Mouse (Mus musculus) MEL (cell line): ENCODE data around the gene Gm10061. TPM values are rescaled to one million over a fixed set of nuclear protein-coding genes. Genes with fewer than 3 reads are reported as not detected.

ENCODE experiments used
- DNase-seq: peaks from one replicate; pipeline ENCODE4 v3.0.0; 2011; ENCODE audit warnings: low read depth, low spot score
- H3K27ac ChIP-seq: 2 replicates; pipeline ENCODE4 v1.5.1; 2012; ENCODE audit warnings: low read depth, mild to moderate bottlenecking, control low read depth, low read length, moderate library complexity; ENCODE audit not compliant: control insufficient read depth
- H3K27me3 ChIP-seq, 2 experiments: fragments of 150-350 bp in 1 of 2; sonication (generic) in 1 of 2; 2 replicates each; pipeline ENCODE4 v1.6.1; 2012; ENCODE audit warnings: low read length in 2 of 2, mild to moderate bottlenecking in 2 of 2, improper control_type of control experiment in 1 of 2, moderate library complexity in 1 of 2; ENCODE audit not compliant: insufficient read depth in 2 of 2, control insufficient read depth in 1 of 2
- H3K36me3 ChIP-seq, 2 experiments: 2 replicates each; pipeline ENCODE4 v1.6.1; 2012 to 2014; ENCODE audit warnings: low read length in 2 of 2, improper control_type of control experiment in 1 of 2, inconsistent platforms in 1 of 2, mild to moderate bottlenecking in 1 of 2; ENCODE audit not compliant: insufficient read depth in 2 of 2, control insufficient read depth in 1 of 2
- H3K4me1 ChIP-seq, 2 experiments: fragments of 150-350 bp in 1 of 2; sonication (generic) in 1 of 2; 2 replicates each; pipeline ENCODE4 v1.6.1; 2012; ENCODE audit warnings: low read length in 2 of 2, improper control_type of control experiment in 1 of 2, mild to moderate bottlenecking in 1 of 2; ENCODE audit not compliant: insufficient read depth in 2 of 2, control insufficient read depth in 1 of 2
- H3K4me3 ChIP-seq, 2 experiments: fragments of 150-350 bp in 1 of 2; sonication (generic) in 1 of 2; 2 replicates each; pipeline ENCODE4 v1.5.1; 2012; ENCODE audit warnings: low read depth in 2 of 2, low read length in 2 of 2, mild to moderate bottlenecking in 2 of 2, moderate library complexity in 2 of 2, control low read depth in 1 of 2, improper control_type of control experiment in 1 of 2; ENCODE audit not compliant: control insufficient read depth in 1 of 2, insufficient read depth in 1 of 2
- H3K79me2 ChIP-seq: 2 replicates; pipeline ENCODE4 v1.6.1; 2012; ENCODE audit warnings: mild to moderate bottlenecking, low read length, moderate library complexity; ENCODE audit not compliant: control insufficient read depth, poor library complexity, insufficient read depth
- H3K9ac ChIP-seq: 2 replicates; pipeline ENCODE4 v1.6.1; 2012; ENCODE audit warnings: low read depth, mild to moderate bottlenecking, control low read depth, low read length, moderate library complexity; ENCODE audit not compliant: control insufficient read depth, poor library complexity, severe bottlenecking
- H3K9me3 ChIP-seq: fragments of 150-350 bp; sonication (generic); replicated peaks from 2 replicates; pipeline ENCODE4 v1.6.1; 2012; ENCODE audit warnings: mild to moderate bottlenecking, low read length, improper control_type of control experiment, moderate library complexity; ENCODE audit not compliant: insufficient read depth
- BHLHE40 ChIP-seq: IDR thresholded peaks from 2 replicates; pipeline ENCODE4 v1.6.1; 2012; ENCODE audit warnings: low read depth, mild to moderate bottlenecking, inconsistent platforms, low read length, improper control_type of control experiment, borderline replicate concordance
- CHD2 ChIP-seq: IDR thresholded peaks from 2 replicates; pipeline ENCODE4 v1.6.1; 2011; ENCODE audit warnings: low read length, improper control_type of control experiment
- ELF1 ChIP-seq: IDR thresholded peaks from 2 replicates; pipeline ENCODE4 v1.6.1; 2014; ENCODE audit warnings: low read depth, mild to moderate bottlenecking, inconsistent platforms, low read length, improper control_type of control experiment, moderate library complexity
- EP300 ChIP-seq, 2 experiments: IDR thresholded peaks; 2 replicates each; pipeline ENCODE4 v1.6.1; 2011; ENCODE audit warnings: improper control_type of control experiment in 2 of 2, low read length in 2 of 2, low read depth in 1 of 2, mild to moderate bottlenecking in 1 of 2
- GATA1 ChIP-seq: IDR thresholded peaks from 2 replicates; pipeline ENCODE4 v1.6.1; 2011; ENCODE audit warnings: low read depth, low read length, improper control_type of control experiment
- HCFC1 ChIP-seq: IDR thresholded peaks from 2 replicates; pipeline ENCODE4 v1.6.1; 2012; ENCODE audit warnings: low read depth, mild to moderate bottlenecking, inconsistent platforms, low read length, improper control_type of control experiment, moderate library complexity
- JUND ChIP-seq: IDR thresholded peaks from 2 replicates; pipeline ENCODE4 v1.6.1; 2011; ENCODE audit warnings: low read depth, mild to moderate bottlenecking, improper control_type of control experiment, low read length
- MEF2A ChIP-seq: IDR thresholded peaks from 2 replicates; pipeline ENCODE4 v1.6.1; 2014; ENCODE audit warnings: low read depth, mild to moderate bottlenecking, inconsistent platforms, low read length, improper control_type of control experiment; ENCODE audit not compliant: poor library complexity, insufficient replicate concordance, severe bottlenecking; ENCODE audit errors: extremely low read depth
- MYC ChIP-seq: IDR thresholded peaks from 2 replicates; pipeline ENCODE4 v1.6.1; 2011; ENCODE audit warnings: low read depth, mild to moderate bottlenecking, low read length, improper control_type of control experiment, moderate library complexity
- NRF1 ChIP-seq: IDR thresholded peaks from 2 replicates; pipeline ENCODE4 v1.6.1; 2014; ENCODE audit warnings: low read depth, mild to moderate bottlenecking, inconsistent platforms, low read length, improper control_type of control experiment, moderate library complexity; ENCODE audit not compliant: poor library complexity, insufficient read depth, severe bottlenecking
- RCOR1 ChIP-seq: IDR thresholded peaks from 2 replicates; pipeline ENCODE4 v1.6.1; 2012; ENCODE audit warnings: low read depth, mild to moderate bottlenecking, inconsistent platforms, low read length, improper control_type of control experiment
- TCF12 ChIP-seq: IDR thresholded peaks from 2 replicates; pipeline ENCODE4 v1.6.1; 2014; ENCODE audit warnings: low read depth, mild to moderate bottlenecking, inconsistent platforms, low read length, improper control_type of control experiment, moderate library complexity
- UBTF ChIP-seq: IDR thresholded peaks from 2 replicates; pipeline ENCODE4 v1.6.1; 2012; ENCODE audit warnings: low read depth, mild to moderate bottlenecking, inconsistent platforms, low read length, improper control_type of control experiment, moderate library complexity, borderline replicate concordance; ENCODE audit not compliant: insufficient read depth
- ZMIZ1 ChIP-seq: IDR thresholded peaks from 2 replicates; pipeline ENCODE4 v1.6.1; 2012; ENCODE audit warnings: low read depth, mild to moderate bottlenecking, inconsistent platforms, low read length, improper control_type of control experiment, moderate library complexity
- polyA plus RNA-seq, 2 experiments: library from polyadenylated mRNA; stranded (reverse) in 1 of 2; unstranded in 1 of 2; fragments of >175 nt in 1 of 2; fragments of >200 nt in 1 of 2; gene quantifications; 2 replicates each; pipeline versions ENCODE4 v1.2.1 to v1.2.4; 2012; ENCODE audit warnings: low replicate concordance in 2 of 2, low read depth in 1 of 2; ENCODE audit not compliant: insufficient read length in 2 of 2, insufficient read depth in 1 of 2, missing spikeins in 1 of 2
- total RNA-seq: library from RNA; depleted of rRNA; stranded (reverse); fragments of 300-350 nt; gene quantifications from 2 replicates; pipeline ENCODE4 v1.2.3, GENCODE M21; 2012; rRNA removed

Gm10061 gene
- total and polyA plus RNA-seq, 3 experiments, result not detected

GRCm38 (mm10) chr16:89174435-89174834, 23.5 kb downstream of the Gm10061 start, which contains the start of gene 1110057P08Rik:
1110057P08Rik (plus strand) TSS chr16:89174735.
- no peak within 1 kb of the TSS for H3K4me3 ChIP-seq

GRCm38 (mm10) chr16:89188621-89189020, 37.7 kb downstream of the Gm10061 start:
- no peaks in the 10 kb centered on the region for H3K9me3 ChIP-seq
- no peaks in the 10 kb centered on the region for H3K4me1 ChIP-seq
- DNase-seq, result no peak
- no peak overlapping the region for H3K27ac ChIP-seq
- H3K79me2 ChIP-seq, result no peaks in the 10 kb centered on the region
- H3K9ac ChIP-seq, result no peak overlapping the region
- TF ChIP-seq NRF1, result no peak
- no peak for TF ChIP-seq JUND
- no peak for TF ChIP-seq CHD2
- no peak for TF ChIP-seq MEF2A
- TF ChIP-seq EP300 (IDR thresholded peaks at IDR 0.05; ENCODE audit: low read depth in 1 of 2, low read length in 2 of 2), result no peak
- no peak for TF ChIP-seq UBTF
- no peak for TF ChIP-seq ZMIZ1
- TF ChIP-seq HCFC1, result no peak
- TF ChIP-seq BHLHE40, result no peak
- TF ChIP-seq TCF12, result no peak
- no peak for TF ChIP-seq GATA1
- TF ChIP-seq, all 39 proteins: peak for 0
- Histone ChIP-seq H3K36me3 (no peaks in the 10 kb centered on the region), H3K4me3 (no peak overlapping the region), H3K27me3 (no peaks in the 10 kb centered on the region)

More at GRCm38 (mm10) chr16:89174435-89174834, 23.5 kb downstream of the Gm10061 start, which contains the start of gene 1110057P08Rik:
- no peak for DNase-seq
- no peak within 1 kb of the TSS for H3K27ac ChIP-seq
- TF ChIP-seq MYC (no peak), CHD2 (no peak), NRF1 (no peak), ELF1 (no peak), RCOR1 (no peak)
- no peaks in the 10 kb centered on the region for H3K27me3 ChIP-seq
- no peaks in the 10 kb centered on the region for H3K79me2 ChIP-seq
- H3K4me1 ChIP-seq, result no peaks in the 10 kb centered on the region
- H3K9me3 ChIP-seq, result no peaks in the 10 kb centered on the region
- no peak within 1 kb of the TSS for H3K9ac ChIP-seq
- no peaks in the 10 kb centered on the region for H3K36me3 ChIP-seq

Other genes starting within 250 kb of the Gm10061 start
- not detected in 2 replicates for gene Krtap19-9b, start 218.8 kb upstream of the Gm10061 start, total RNA-seq
- gene Krtap19-9b, start 218.8 kb upstream of the Gm10061 start, polyA plus RNA-seq, result not detected
- not detected in 2 replicates for gene Krtap16-3, start 188.2 kb upstream of the Gm10061 start, total RNA-seq
- not detected for gene Krtap16-3, start 188.2 kb upstream of the Gm10061 start, polyA plus RNA-seq
- not detected in 2 replicates for gene Krtap22-2, start 140.3 kb upstream of the Gm10061 start, total RNA-seq
- not detected for gene Krtap22-2, start 140.3 kb upstream of the Gm10061 start, polyA plus RNA-seq
- gene Gm10229, start 135.8 kb upstream of the Gm10061 start, total RNA-seq, result not detected in 2 replicates
- not detected for gene Gm10229, start 135.8 kb upstream of the Gm10061 start, polyA plus RNA-seq
- not detected in 2 replicates for gene Krtap6-1, start 119.4 kb upstream of the Gm10061 start, total RNA-seq
- gene Krtap6-1, start 119.4 kb upstream of the Gm10061 start, polyA plus RNA-seq, result not detected
- not detected in 2 replicates for gene Gm10228, start 109.6 kb upstream of the Gm10061 start, total RNA-seq
- gene Gm10228, start 109.6 kb upstream of the Gm10061 start, polyA plus RNA-seq, result not detected
- gene Krtap6-5, start 103.2 kb upstream of the Gm10061 start, total RNA-seq, result not detected in 2 replicates
- gene Krtap6-5, start 103.2 kb upstream of the Gm10061 start, polyA plus RNA-seq, result not detected
- not detected in 2 replicates for gene 1110025L11Rik, start 87.1 kb upstream of the Gm10061 start, total RNA-seq
- not detected for gene 1110025L11Rik, start 87.1 kb upstream of the Gm10061 start, polyA plus RNA-seq
- not detected in 2 replicates for gene Krtap6-3, start 67.1 kb upstream of the Gm10061 start, total RNA-seq
- not detected for gene Krtap6-3, start 67.1 kb upstream of the Gm10061 start, polyA plus RNA-seq
- gene Gm6358, start 10.2 kb upstream of the Gm10061 start, total RNA-seq, result not detected in 2 replicates
- gene Gm6358, start 10.2 kb upstream of the Gm10061 start, polyA plus RNA-seq, result not detected
- gene Gm9789, start 6.9 kb downstream of the Gm10061 start, total RNA-seq, result not detected in 2 replicates
- not detected for gene Gm9789, start 6.9 kb downstream of the Gm10061 start, polyA plus RNA-seq
- not detected in 2 replicates for gene Gm7735, start 18.4 kb downstream of the Gm10061 start, total RNA-seq
- not detected for gene Gm7735, start 18.4 kb downstream of the Gm10061 start, polyA plus RNA-seq
- not detected in 2 replicates for gene 1110057P08Rik, start 23.6 kb downstream of the Gm10061 start, total RNA-seq
- gene 1110057P08Rik, start 23.6 kb downstream of the Gm10061 start, polyA plus RNA-seq, result not detected
- gene Krtap20-2, start 54.8 kb downstream of the Gm10061 start, total RNA-seq, result not detected in 2 replicates
- not detected for gene Krtap20-2, start 54.8 kb downstream of the Gm10061 start, polyA plus RNA-seq